Mouse (Mus musculus) olfactory bulb, adult 2 months (tissue): Measurements from ENCODE around the gene Ppp1r1b. TPM values are rescaled to one million over a fixed set of nuclear protein-coding genes. Genes with fewer than 3 reads are reported as not detected.

ENCODE experiments used
- H3K27ac ChIP-seq: fragments of 200-500 bp; 2 replicates; pipeline ENCODE4 v1.5.1; 2012; ENCODE audit warnings: low read depth, low read length; ENCODE audit not compliant: insufficient read depth
- H3K4me1 ChIP-seq: fragments of 200-500 bp; 2 replicates; pipeline ENCODE4 v1.6.1; 2012; ENCODE audit warnings: low read length; ENCODE audit not compliant: control insufficient read depth, insufficient read depth
- H3K4me3 ChIP-seq: fragments of 200-500 bp; 2 replicates; pipeline ENCODE4 v1.5.1; 2012; ENCODE audit warnings: mild to moderate bottlenecking, low read depth, low read length, moderate library complexity; ENCODE audit not compliant: insufficient read depth
- CTCF ChIP-seq: fragments of 200-500 bp; IDR thresholded peaks from 2 replicates; pipeline ENCODE4 v1.5.1; 2012; ENCODE audit warnings: low read depth, mild to moderate bottlenecking, low read length, moderate library complexity; ENCODE audit not compliant: insufficient read depth
- POLR2A ChIP-seq: fragments of 200-500 bp; IDR thresholded peaks from 2 replicates; pipeline ENCODE4 v1.6.1; 2012; ENCODE audit warnings: mild to moderate bottlenecking, low read depth, low read length, moderate library complexity; ENCODE audit not compliant: insufficient read depth
- WGBS: fragments of 180-500 bp; shearing (Covaris S2); methylation state at CpG from one replicate; pipeline ENCODE4 v1.1.7; 2018; 5-methylcytosine and 5-hydroxymethylcytosine counted together
- polyA plus RNA-seq: library from polyadenylated mRNA; stranded (reverse); fragments of >200 nt; gene quantifications from 2 replicates; pipeline ENCODE4 v1.2.4, GENCODE M21; 2012; ENCODE audit warnings: low replicate concordance; ENCODE audit not compliant: missing spikeins, insufficient read depth, insufficient read length

The Ppp1r1b gene
- polyA plus RNA-seq, 1 experiment, result not detected

DNA sequence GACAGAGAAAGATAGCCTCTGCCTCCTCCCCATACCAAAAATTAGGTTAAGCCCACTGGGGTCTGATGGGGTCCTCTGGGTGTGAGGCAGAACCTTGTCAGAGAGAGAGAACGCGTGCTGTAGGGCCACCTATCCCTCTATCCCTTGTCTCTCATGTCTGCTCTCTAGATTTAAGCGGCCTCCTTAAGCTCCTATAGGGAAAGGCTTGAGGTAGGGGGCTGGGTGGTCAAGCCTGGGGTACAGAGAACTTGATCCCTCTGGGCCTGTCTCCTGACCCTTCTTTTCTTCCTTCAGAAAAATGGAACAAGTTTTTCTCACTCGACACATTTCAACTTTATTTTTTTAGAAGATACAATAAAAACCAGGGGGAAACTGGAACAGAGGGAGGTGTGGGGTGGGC lies 15.4 kb upstream of the Ppp1r1b start:
- 95% methylated on average over 4 of the region's 4 CpGs for WGBS
- H3K4me3 ChIP-seq, result no peak overlapping the region
- H3K4me1 ChIP-seq, result peaks cover 7% of the 10 kb centered on the region
- TF ChIP-seq POLR2A, result no peak
- no peak for TF ChIP-seq CTCF
- no peak overlapping the region for H3K27ac ChIP-seq

DNA sequence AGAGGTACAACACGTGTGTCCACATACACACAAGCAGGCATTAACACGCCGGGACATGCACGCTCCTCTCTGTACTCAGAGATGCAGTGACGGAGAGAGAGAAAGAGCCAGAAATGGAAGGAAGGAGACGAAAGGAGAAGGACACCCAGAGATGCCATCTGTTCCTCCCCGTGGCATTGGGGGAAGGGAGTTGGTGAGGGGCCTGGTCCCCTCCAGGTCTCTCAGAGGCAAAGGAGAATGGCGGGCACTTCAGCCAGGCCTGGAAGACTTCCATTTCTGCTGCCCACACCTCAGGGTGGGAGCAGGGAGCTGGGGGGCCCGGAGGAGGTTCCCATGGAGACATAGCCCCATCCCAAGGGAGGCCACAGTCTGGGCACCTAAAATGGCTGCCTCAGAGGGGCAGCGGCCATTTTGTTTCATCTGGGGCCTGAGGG lies 14.9 kb upstream of the Ppp1r1b start:
- Histone ChIP-seq H3K27ac (no peak overlapping the region), H3K4me1 (peaks cover 4% of the 10 kb centered on the region; the same call in 1 of the 2 replicates), H3K4me3 (no peak overlapping the region)
- TF ChIP-seq CTCF (no peak), POLR2A (no peak)
- WGBS, result 79% methylated on average over 10 of the region's 10 CpGs

GRCm38 (mm10) chr11:98333981-98334741 lies 14.0 kb upstream of the Ppp1r1b start:
- H3K27ac ChIP-seq, result no peak overlapping the region

GRCm38 (mm10) chr11:98335250-98335649 lies 13.0 kb upstream of the Ppp1r1b start:
- Histone ChIP-seq H3K27ac (no peak overlapping the region), H3K4me1 (peaks cover 9% of the 10 kb centered on the region), H3K4me3 (no peak overlapping the region)
- 18% methylated on average over 9 of the region's 9 CpGs for whole genome bisulfite sequencing
- TF ChIP-seq POLR2A (no peak), CTCF (no peak)

More at GRCm38 (mm10) chr11:98333981-98334741, 14.0 kb upstream of the Ppp1r1b start:
- Histone ChIP-seq H3K4me3 (peak overlapping the region; percentile 11; the same call in 1 of the 2 replicates), H3K4me1 (peaks cover 5% of the 10 kb centered on the region)
- 6% methylated on average over 41 of the region's 41 CpGs for WGBS
- TF ChIP-seq CTCF, result no peak

GRCm38 (mm10) chr11:98336245-98337107 lies 11.7 kb upstream of the Ppp1r1b start:
- Histone ChIP-seq H3K27ac (no peak overlapping the region), H3K4me3 (no peak overlapping the region), H3K4me1 (peaks cover 9% of the 10 kb centered on the region)
- WGBS, result 36% methylated on average over 13 of the region's 13 CpGs
- TF ChIP-seq CTCF (peak; percentile 35; the same call in 1 of the 2 replicates), POLR2A (no peak)

- TF ChIP-seq CTCF, result no peak
- TF ChIP-seq POLR2A, result no peak
- peak overlapping the region; percentile 65 for H3K4me3 ChIP-seq
- H3K4me1 ChIP-seq, result peaks cover 14% of the 10 kb centered on the region
- WGBS, result under 1% methylated on average over 57 of the region's 57 CpGs
- no peak overlapping the region for H3K27ac ChIP-seq
Observed at GRCm38 (mm10) chr11:98338507-98338961, 9.7 kb upstream of the Ppp1r1b start.

DNA sequence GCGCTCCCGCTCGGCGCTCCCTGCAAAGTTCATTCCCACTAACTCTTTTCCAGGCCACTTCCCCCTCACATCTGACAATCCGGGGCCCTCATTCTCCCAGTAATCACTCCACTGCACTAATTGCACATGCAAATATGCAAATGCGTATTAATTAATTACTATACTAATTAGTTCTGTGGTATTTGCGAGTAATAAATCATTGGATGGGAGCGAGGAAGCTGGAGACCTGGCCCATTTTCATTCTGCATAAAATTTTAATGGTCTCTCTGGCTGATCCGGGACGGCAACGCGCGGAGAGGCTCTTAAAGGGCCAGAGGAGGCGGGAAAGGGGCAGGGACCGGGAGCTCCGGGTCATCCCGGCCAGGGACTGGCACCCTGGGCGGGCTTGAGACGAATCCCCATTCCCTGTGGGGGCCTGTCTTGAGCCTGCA lies 9.1 kb upstream of the Ppp1r1b start:
- Histone ChIP-seq H3K4me3 (peak overlapping the region; percentile 65), H3K4me1 (peaks cover 11% of the 10 kb centered on the region), H3K27ac (no peak overlapping the region)
- under 1% methylated on average over 19 of the region's 19 CpGs for WGBS
- TF ChIP-seq CTCF (no peak), POLR2A (no peak)

GRCm38 (mm10) chr11:98339679-98340287 lies 8.4 kb upstream of the Ppp1r1b start:
- Histone ChIP-seq H3K4me3 (no peak overlapping the region), H3K4me1 (peaks cover 9% of the 10 kb centered on the region), H3K27ac (no peak overlapping the region)
- 36% methylated on average over 11 of the region's 11 CpGs for WGBS
- TF ChIP-seq CTCF (no peak), POLR2A (no peak)
